Mouse (Mus musculus) kidney, adult 2 months (tissue): Measurements from ENCODE around the gene Dhx37.

Experiments used
- CTCF ChIP-seq: fragments of 200-500 bp; conservative IDR thresholded peaks from 2 replicates; pipeline ENCODE4 v1.5.1; 2011; ENCODE audit warnings: low read depth, mild to moderate bottlenecking, control low read depth, low read length, moderate library complexity, mixed read lengths; ENCODE audit not compliant: insufficient read depth, insufficient read length
- POLR2A ChIP-seq: fragments of 200-500 bp; IDR thresholded peaks from one replicate; pipeline ENCODE4 v1.6.1; 2011; ENCODE audit warnings: low read depth, low read length, control low read depth

DNA sequence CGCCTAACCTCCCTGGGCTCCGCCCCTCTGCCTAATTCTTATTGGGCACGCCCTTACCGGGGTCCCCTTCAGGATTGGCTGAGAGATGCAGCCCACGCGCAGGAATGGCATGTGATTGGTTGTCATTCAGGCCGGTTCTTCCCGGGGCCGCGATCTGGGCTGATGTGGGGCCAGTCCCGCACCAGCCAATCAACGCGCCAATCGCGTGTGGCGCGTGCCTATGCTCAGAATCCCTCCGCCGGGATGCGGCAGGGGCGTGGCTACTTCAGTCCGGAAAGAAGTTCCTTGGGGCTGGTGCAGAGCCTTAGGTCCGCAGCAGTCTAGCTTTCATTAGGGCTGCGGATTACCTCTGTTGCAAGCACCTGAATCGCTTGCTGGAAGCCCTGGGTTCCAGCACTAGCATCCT, 31.8 kb upstream of the Dhx37 start:
- TF ChIP-seq CTCF (no peak), POLR2A (peak; percentile 82)
